Comparison of ENCODE assay signal across 21 mouse cellular contexts in genomic region chr14:14781169-14781568, GRCm38 (mm10). TPM values are rescaled to one million over a fixed set of nuclear protein-coding genes. Genes with fewer than 3 reads are reported as not detected.
"Had no signal": no experiment of that assay in that cellular context is flagged by ENCODE, and none has a peak within 500 bp of the region (broad histone marks: within the 10 kb centered on the region; RNA-seq: fewer than 3 reads in every experiment).

No protein-coding gene starts in this region.

- DNase-seq: liver, postnatal 0 days; lung, adult 2 months; lung, postnatal 14 days; lung, postnatal 36 days; right cerebral cortex, postnatal 14 days; thymus, adult 18-20 months; thymus, postnatal 14 days; thymus, postnatal 36 days had no signal

- H3K9me3 ChIP-seq: liver, embryonic 15.5 days; lung, embryonic 15.5 days; megakaryocyte, embryonic 14.5 days; midbrain, embryonic 13.5 days; midbrain, embryonic 15.5 days; neural tube, embryonic 13.5 days; neural tube, embryonic 15.5 days had no signal

- H3K9ac ChIP-seq: liver, embryonic 15.5 days; liver, postnatal 0 days; lung, embryonic 15.5 days; midbrain, embryonic 13.5 days; midbrain, embryonic 15.5 days; neural tube, embryonic 13.5 days; neural tube, embryonic 15.5 days had no signal

- H3K4me2 ChIP-seq: liver, embryonic 15.5 days; lung, embryonic 15.5 days; midbrain, embryonic 11.5 days; midbrain, embryonic 13.5 days; midbrain, embryonic 15.5 days; neural tube, embryonic 13.5 days; neural tube, embryonic 15.5 days had no signal

- H3K27ac ChIP-seq: liver, embryonic 15.5 days; lung, embryonic 15.5 days; macrophage; midbrain, embryonic 13.5 days; midbrain, embryonic 15.5 days; neural tube, embryonic 13.5 days; neural tube, embryonic 15.5 days had no signal

- H3K27me3 ChIP-seq: liver, embryonic 15.5 days; lung, embryonic 15.5 days; megakaryocyte, embryonic 14.5 days; midbrain, embryonic 13.5 days; midbrain, embryonic 15.5 days; neural tube, embryonic 13.5 days; neural tube, embryonic 15.5 days had no signal

- H3K4me1 ChIP-seq: liver, embryonic 15.5 days; lung, embryonic 15.5 days; midbrain, embryonic 13.5 days; midbrain, embryonic 15.5 days; neural tube, embryonic 13.5 days; neural tube, embryonic 15.5 days had no signal

- H3K4me3 ChIP-seq: liver, embryonic 15.5 days; lung, embryonic 15.5 days; megakaryocyte, embryonic 14.5 days; midbrain, embryonic 13.5 days; midbrain, embryonic 15.5 days; myocyte; neural tube, embryonic 13.5 days; neural tube, embryonic 15.5 days had no signal

- ATAC-seq: liver, postnatal 0 days; lung, postnatal 0 days; midbrain, embryonic 13.5 days; midbrain, embryonic 15.5 days had no signal

RNA-seq across cellular contexts. Expression of gene Nek10, which starts 22.0 kb away (rescaled TPM):
- total RNA-seq: megakaryocyte progenitor cell, adult 5-6 weeks had no signal
- polyA plus RNA-seq: liver, postnatal 0 days; thymus, postnatal 0 days had no signal
